Mouse (Mus musculus): ENCODE data around the gene B3gat2. TPM values are rescaled to one million over a fixed set of nuclear protein-coding genes. Genes with fewer than 3 reads are reported as not detected.
A peak's percentile ranks its signal among the peaks of the same experiment; 100 is the strongest.

The B3gat2 gene
- polyA plus RNA-seq, 1 experiment from 2014 or later: 22.1 TPM

DNA sequence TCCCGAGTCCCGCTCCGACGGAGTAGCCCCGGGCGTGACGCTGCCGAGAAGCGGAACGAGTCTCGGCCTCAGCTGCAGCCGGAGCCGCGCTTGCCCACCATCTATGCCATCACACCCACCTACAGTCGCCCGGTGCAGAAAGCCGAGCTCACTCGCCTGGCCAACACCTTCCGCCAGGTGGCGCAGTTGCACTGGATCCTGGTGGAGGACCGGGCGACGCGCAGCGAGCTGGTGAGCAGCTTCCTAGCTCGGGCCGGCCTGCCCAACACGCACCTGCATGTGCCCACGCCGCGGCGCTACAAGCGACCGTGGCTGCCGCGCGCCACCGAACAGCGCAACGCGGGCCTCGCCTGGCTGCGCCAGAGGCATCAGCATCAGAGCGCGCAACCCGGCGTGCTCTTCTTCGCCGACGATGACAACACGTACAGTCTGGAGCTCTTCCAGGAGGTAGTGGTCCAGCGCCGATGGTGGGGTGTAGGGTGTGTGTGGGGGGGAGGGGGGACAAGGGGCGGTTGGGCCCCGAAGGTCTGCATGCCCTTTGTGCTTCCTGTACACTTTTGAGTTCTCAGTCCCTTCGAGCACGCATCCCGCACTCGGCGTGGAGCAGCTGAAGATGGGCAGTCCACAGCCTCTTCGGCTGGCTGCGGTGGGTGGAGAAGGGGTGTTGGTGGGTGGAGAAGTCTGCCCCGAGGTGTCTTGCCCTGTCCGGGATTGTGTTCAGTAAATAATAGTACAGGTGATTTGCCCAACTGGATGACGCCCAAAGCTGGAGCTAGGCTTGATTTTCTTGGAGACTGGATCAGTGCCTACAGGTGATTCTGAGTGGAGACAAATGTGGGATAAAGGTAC lies 1.5 kb downstream of the B3gat2 start:
- Histone ChIP-seq H3K27me3 (peaks cover 17% of the 10 kb centered on the region; the same call in 1 of the 2 replicates), H3K27ac (replicated peaks) (peak overlapping the region; percentile 84)
- under 1% methylated on average over 64 of the region's 65 CpGs for WGBS

DNA sequence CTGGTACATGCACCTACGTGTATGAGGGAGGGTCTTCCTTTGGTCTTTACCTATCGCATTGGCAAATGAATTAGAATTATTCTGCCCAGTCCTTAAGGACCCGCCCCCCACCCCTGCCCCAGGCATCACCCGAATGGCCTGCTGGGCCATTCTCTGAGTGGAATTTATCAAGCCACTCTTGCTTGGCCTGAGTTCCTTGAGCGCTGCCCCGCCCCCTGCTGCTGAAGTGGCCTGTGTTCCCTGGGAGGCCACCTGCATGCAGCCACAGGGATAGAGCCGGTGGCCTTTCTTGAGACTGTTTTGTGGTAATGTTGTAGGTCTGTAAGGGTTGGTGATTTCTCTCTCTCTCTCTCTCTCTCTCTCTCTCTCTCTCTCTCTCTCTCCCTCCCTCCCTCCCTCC lies 2.2 kb downstream of the B3gat2 start:
- H3K4me3 ChIP-seq: peak overlapping the region; percentile 80
- no peak; the same call in 1 of the 2 replicates for ATAC-seq (ENCODE audit: low FRiP score, low read depth)
- no peak overlapping the region for H3K27ac ChIP-seq (replicated peaks)
- peaks cover 42% of the 10 kb centered on the region for H3K4me1 ChIP-seq (replicated peaks)
- no peaks in the 10 kb centered on the region for H3K36me3 ChIP-seq
- H3K4me2 ChIP-seq: peak overlapping the region; percentile 93
- 0% methylated on average over 7 of the region's 7 CpGs for WGBS
- no peaks in the 10 kb centered on the region for H3K9me3 ChIP-seq
- peaks cover 17% of the 10 kb centered on the region; the same call in 1 of the 2 replicates for H3K27me3 ChIP-seq
- H3K9ac ChIP-seq: peak overlapping the region; percentile 64

More for the DNA sequence above, 1.5 kb downstream of the B3gat2 start:
- Histone ChIP-seq H3K4me2 (peak overlapping the region; percentile 93), H3K4me3 (peak overlapping the region; percentile 80), H3K9ac (peak overlapping the region; percentile 82), H3K4me1 (replicated peaks) (peaks cover 42% of the 10 kb centered on the region), H3K36me3 (no peaks in the 10 kb centered on the region), H3K9me3 (no peaks in the 10 kb centered on the region)
- ATAC-seq (ENCODE audit: low FRiP score, low read depth): peak; percentile 92

DNA sequence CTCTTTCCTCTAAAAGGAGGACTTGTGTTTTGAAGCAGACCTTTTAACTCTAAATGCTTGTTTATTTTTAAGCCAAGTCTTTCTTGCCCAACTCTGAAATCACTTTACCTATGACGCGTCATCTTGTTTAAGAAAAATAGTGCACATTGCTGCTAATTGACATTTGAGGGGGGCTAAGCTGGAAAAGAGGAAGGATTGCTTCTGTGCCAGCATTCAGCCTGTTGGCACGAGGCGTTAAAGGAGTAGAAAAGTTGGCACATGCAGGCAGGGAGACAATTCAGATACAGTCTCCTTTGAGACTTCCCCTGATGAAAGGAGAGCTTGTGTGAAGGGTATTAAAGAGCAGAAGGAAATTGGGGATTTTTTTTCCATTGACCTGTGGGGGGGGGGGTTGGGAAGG lies 3.2 kb downstream of the B3gat2 start:
- peak overlapping the region; percentile 80 for H3K4me3 ChIP-seq
- H3K4me1 ChIP-seq (replicated peaks): peaks cover 42% of the 10 kb centered on the region
- 35% methylated on average over 4 of the region's 4 CpGs for WGBS
- no peak overlapping the region for H3K9ac ChIP-seq
- H3K4me2 ChIP-seq: peak overlapping the region; percentile 93
- no peak for ATAC-seq (ENCODE audit: low FRiP score, low read depth)
- H3K27ac ChIP-seq (replicated peaks): no peak overlapping the region
- H3K9me3 ChIP-seq: no peaks in the 10 kb centered on the region
- H3K36me3 ChIP-seq: no peaks in the 10 kb centered on the region
- H3K27me3 ChIP-seq: peaks cover 8% of the 10 kb centered on the region; the same call in 1 of the 2 replicates

DNA sequence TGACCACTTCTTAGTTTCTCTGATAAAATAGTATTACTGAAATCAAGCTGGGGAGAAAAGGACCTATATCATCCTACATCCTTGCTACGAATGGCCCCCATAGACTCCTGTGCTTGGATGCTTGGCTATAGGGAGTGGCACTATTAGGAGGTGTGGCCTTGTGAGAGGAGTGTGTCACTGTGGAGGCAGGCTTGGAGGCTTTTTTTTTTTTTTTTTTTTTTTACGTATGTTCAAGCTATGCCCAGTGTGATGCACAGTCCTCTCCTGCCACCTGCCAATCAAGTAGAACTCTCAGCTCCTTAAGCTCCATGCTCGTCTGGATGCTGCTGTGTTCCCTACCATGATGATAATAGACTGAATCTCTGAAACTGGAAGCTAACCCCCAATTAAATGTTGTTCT lies 11.5 kb downstream of the B3gat2 start:
- Histone ChIP-seq H3K9me3 (no peaks in the 10 kb centered on the region), H3K9ac (no peak overlapping the region), H3K4me2 (no peak overlapping the region), H3K4me3 (no peak overlapping the region), H3K36me3 (no peaks in the 10 kb centered on the region), H3K27me3 (no peaks in the 10 kb centered on the region), H3K27ac (replicated peaks) (no peak overlapping the region), H3K4me1 (replicated peaks) (no peaks in the 10 kb centered on the region)
- 60% methylated on average over 3 of the region's 3 CpGs for WGBS
- no peak for ATAC-seq (ENCODE audit: low FRiP score, low read depth)

- Histone ChIP-seq H3K4me2 (no peak overlapping the region), H3K4me3 (no peak overlapping the region), H3K9me3 (no peaks in the 10 kb centered on the region), H3K27me3 (no peaks in the 10 kb centered on the region), H3K27ac (replicated peaks) (no peak overlapping the region), H3K36me3 (no peaks in the 10 kb centered on the region), H3K9ac (no peak overlapping the region), H3K4me1 (replicated peaks) (no peaks in the 10 kb centered on the region)
- 0 out of 2 replicates have a peak, but pooled peaks have one; percentile 54 for ATAC-seq (ENCODE audit: low FRiP score, low read depth)
- WGBS: 52% methylated on average over 11 of the region's 11 CpGs
Measured at GRCm38 (mm10) chr1:23792737-23793533, 31.4 kb downstream of the B3gat2 start.

DNA sequence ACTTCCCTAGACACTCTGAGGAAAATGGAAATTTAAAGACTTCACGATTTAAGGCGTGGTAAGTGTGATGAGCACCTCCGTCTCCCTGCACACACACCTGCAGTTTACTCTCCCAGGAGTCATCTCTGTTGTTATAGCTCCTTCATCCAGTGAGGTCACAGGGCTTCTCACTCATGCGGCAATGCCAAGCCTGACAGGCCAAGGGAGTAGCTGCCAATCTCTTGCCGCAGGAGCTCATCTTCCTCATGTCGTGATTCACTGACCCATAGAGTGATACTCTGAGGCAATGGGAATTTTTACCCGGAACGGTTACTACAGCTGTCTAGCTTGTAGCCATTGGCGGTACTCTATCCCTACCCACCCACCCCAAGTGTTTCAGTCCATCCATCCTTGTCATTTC lies 36.8 kb downstream of the B3gat2 start:
- Histone ChIP-seq H3K4me1 (replicated peaks) (no peaks in the 10 kb centered on the region), H3K27ac (replicated peaks) (no peak overlapping the region), H3K27me3 (no peaks in the 10 kb centered on the region), H3K4me3 (no peak overlapping the region), H3K9ac (no peak overlapping the region), H3K4me2 (no peak overlapping the region), H3K9me3 (no peaks in the 10 kb centered on the region), H3K36me3 (no peaks in the 10 kb centered on the region)
- no peak for ATAC-seq (ENCODE audit: low FRiP score, low read depth)
- WGBS: 79% methylated on average over 9 of the region's 9 CpGs

- Histone ChIP-seq H3K9ac (no peak overlapping the region), H3K36me3 (no peaks in the 10 kb centered on the region), H3K4me2 (no peak overlapping the region), H3K4me3 (no peak overlapping the region), H3K4me1 (replicated peaks) (no peaks in the 10 kb centered on the region), H3K27ac (replicated peaks) (no peak overlapping the region), H3K27me3 (no peaks in the 10 kb centered on the region), H3K9me3 (no peaks in the 10 kb centered on the region)
- no peak for ATAC-seq (ENCODE audit: low FRiP score, low read depth)
- WGBS: 69% methylated on average over 5 of the region's 5 CpGs
Measured at GRCm38 (mm10) chr1:23821615-23822014, 60.1 kb downstream of the B3gat2 start.

DNA sequence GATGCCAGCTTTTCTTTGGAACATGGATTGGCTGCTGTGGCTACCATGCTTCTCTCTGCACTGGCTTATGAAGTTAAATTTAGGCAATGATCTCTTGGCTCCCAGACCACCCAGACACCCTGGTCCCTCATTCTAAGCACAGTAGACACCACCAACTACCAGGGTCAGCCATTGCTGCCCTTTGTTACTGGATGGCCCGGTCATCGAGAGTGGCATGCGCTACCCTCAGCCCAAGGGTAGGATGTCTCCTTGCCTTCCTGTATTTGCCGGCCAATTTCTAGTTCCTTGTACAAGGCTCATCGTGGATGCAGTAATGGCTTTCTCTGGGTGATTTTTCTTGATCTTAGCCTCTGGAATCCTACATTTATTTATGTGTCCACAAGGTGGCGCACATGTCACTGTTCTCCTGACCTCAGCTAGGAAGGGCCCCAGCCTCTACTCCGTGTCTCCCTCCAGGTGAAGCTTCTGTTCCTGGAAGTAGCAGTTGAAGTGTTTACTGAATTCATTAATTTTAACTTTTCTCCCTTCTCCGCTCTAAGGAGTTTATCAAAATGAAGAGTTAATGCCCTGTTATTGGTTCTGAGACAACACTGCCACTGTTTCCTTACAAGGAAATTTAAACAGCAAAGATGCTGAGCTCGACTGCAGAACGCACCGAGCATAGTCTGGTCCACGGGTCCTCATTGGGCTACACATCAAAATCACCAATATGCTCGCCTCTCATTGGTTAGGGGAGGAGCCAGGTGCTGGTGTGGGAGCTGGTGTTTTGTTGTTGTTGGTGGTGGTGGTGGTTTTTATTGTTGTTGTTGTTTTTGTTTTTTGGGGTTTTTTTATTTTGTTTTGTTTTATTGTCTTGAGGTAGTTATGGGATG lies 65.6 kb downstream of the B3gat2 start:
- Histone ChIP-seq H3K4me2 (no peak overlapping the region), H3K27me3 (no peaks in the 10 kb centered on the region), H3K9ac (no peak overlapping the region), H3K9me3 (no peaks in the 10 kb centered on the region), H3K4me1 (replicated peaks) (no peaks in the 10 kb centered on the region), H3K27ac (replicated peaks) (no peak overlapping the region), H3K4me3 (no peak overlapping the region), H3K36me3 (no peaks in the 10 kb centered on the region)
- WGBS: 43% methylated on average over 13 of the region's 13 CpGs
- 0 out of 2 replicates have a peak, but pooled peaks have one; percentile 67 for ATAC-seq (ENCODE audit: low FRiP score, low read depth)

DNA sequence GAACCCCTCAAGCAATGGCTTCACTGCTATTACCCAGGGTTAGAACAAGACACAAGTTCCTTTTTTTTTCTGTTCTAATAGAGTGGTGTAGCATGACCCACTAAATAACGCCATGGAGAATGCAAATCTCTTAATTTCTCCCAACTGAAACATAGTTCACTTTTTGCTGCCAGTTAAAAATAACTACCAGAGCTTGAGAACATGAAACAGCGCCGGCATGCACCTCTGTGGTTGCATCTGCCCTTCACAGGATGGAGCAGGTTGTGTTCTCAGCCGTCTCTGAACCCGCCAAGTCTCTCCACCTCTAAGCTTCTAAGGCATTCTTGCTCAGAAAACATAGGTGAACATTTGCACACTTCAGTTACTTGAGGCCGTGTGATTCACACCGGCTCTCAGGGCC lies 72.7 kb downstream of the B3gat2 start:
- no peak overlapping the region for H3K4me2 ChIP-seq
- WGBS: 75% methylated on average over 7 of the region's 7 CpGs
- no peaks in the 10 kb centered on the region for H3K36me3 ChIP-seq
- no peak overlapping the region for H3K4me3 ChIP-seq
- H3K9me3 ChIP-seq: no peaks in the 10 kb centered on the region
- H3K27ac ChIP-seq (replicated peaks): no peak overlapping the region; the same call in 1 of the 2 replicates
- no peak overlapping the region for H3K9ac ChIP-seq
- ATAC-seq (ENCODE audit: low FRiP score, low read depth): no peak
- H3K27me3 ChIP-seq: no peaks in the 10 kb centered on the region
- H3K4me1 ChIP-seq (replicated peaks): peaks cover 9% of the 10 kb centered on the region; the same call in 1 of the 2 replicates

- Histone ChIP-seq H3K27ac (replicated peaks) (no peak overlapping the region; the same call in 1 of the 2 replicates), H3K4me3 (no peak overlapping the region), H3K36me3 (no peaks in the 10 kb centered on the region), H3K4me2 (no peak overlapping the region), H3K27me3 (no peaks in the 10 kb centered on the region), H3K4me1 (replicated peaks) (peaks cover 9% of the 10 kb centered on the region; the same call in 1 of the 2 replicates), H3K9me3 (no peaks in the 10 kb centered on the region), H3K9ac (no peak overlapping the region)
- peak; percentile 65 for ATAC-seq (ENCODE audit: low FRiP score, low read depth)
- WGBS: 35% methylated on average over 9 of the region's 9 CpGs
Measured at GRCm38 (mm10) chr1:23834819-23835218, 73.3 kb downstream of the B3gat2 start.

DNA sequence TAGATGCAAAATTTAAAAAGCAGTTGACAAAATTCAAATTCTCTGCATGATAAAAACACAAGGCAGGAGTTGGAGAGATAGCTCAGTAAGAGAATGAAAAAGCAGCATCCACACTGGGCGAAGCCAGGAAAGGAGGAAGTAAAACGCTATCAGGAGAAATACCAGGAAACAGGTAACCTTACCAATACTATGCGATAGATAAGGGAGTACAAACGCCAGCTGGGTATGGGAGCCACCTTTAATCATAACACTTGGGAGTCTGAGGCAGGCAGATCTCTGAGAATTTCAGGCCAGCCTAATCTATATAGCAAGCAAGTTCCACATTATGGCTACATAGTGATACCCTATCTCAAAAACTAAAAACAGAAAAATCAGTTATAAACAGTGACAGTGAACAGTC lies 75.1 kb downstream of the B3gat2 start:
- Histone ChIP-seq H3K4me3 (no peak overlapping the region), H3K4me2 (no peak overlapping the region), H3K27me3 (no peaks in the 10 kb centered on the region), H3K9ac (no peak overlapping the region), H3K27ac (replicated peaks) (no peak overlapping the region), H3K4me1 (replicated peaks) (peaks cover 9% of the 10 kb centered on the region; the same call in 1 of the 2 replicates), H3K36me3 (no peaks in the 10 kb centered on the region), H3K9me3 (no peaks in the 10 kb centered on the region)
- 94% methylated on average over 4 of the region's 4 CpGs for WGBS
- no peak for ATAC-seq (ENCODE audit: low FRiP score, low read depth)
